Mouse (Mus musculus) frontal cortex, adult 2 months (tissue): ENCODE measurements around the gene Akap6. TPM values are rescaled to one million over a fixed set of nuclear protein-coding genes. Genes with fewer than 3 reads are reported as not detected.

ENCODE experiments used
- DNase-seq, 2 experiments: peaks; one replicate each; pipeline ENCODE4 v3.0.0; 2022; ENCODE audit warnings: low spot score in 1 of 2; ENCODE audit errors: extremely low spot score in 1 of 2
- polyA plus RNA-seq: library from polyadenylated mRNA; depleted of rRNA; stranded (reverse); fragments of >200 nt; gene quantifications from 2 replicates; pipeline ENCODE4 v1.2.3, GENCODE M21; 2012

The Akap6 gene
- polyA plus RNA-seq, 1 experiment, result 31.2 TPM

DNA sequence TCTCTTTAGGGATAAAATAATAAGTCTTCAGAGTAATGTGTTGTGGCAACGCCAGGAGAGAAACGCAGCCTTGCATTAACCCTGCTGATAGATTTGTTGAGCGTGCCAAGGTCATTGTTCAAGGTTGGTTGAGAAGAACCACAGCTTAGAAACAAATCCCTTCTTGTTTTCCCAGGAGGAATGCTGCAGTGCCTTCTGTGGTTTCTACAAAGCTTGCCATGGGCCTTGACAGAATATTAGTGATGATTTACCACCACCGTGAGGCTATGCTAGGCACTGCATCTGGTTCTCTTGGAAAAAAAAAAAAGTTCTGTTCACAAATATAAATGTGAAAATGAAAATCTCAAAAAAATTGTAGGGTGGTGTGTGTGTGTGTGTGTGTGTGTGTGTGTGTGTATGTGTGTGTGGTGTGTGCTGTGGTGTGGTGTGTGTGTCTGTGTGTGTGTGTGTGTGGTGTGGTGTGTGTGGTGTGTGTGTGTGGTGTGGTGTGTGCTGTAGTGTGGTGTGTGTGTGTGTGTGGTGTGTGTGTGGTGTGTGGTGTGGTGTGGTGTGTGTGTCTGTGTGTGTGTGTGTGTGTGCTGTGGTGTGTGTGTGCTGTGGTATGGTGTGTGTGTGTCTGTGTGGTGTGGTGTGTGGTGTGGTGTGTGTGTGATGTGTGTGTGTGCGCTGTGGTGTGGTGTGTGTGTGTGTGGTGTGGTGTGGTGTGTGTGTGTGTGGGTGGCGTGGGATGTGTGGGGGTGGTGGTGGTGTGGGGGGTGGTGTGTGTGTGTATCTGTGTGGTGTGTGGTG is 196.7 kb downstream of the Akap6 start:
- peak; percentile 55 to 81 for DNase-seq

DNA sequence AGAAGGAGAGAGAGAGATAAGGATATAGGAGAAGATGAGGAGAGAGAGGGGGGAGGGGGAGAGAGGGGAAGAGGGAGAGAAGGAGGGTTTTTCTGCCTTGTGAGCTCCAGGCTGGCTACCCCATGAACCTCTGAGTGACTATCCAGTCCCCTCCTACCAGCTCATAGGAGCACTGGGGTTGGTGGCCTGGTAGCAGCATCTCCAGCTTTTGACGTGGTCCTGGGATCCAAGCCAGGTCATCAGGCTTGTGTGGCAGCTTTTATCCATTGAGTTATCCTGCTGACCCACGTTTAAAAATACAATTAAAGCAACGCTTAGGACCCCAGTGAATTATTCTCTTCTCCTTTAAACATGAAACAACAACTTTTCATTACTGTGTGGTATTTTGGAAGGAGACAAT is 197.6 kb downstream of the Akap6 start:
- DNase-seq, result no peak

DNA sequence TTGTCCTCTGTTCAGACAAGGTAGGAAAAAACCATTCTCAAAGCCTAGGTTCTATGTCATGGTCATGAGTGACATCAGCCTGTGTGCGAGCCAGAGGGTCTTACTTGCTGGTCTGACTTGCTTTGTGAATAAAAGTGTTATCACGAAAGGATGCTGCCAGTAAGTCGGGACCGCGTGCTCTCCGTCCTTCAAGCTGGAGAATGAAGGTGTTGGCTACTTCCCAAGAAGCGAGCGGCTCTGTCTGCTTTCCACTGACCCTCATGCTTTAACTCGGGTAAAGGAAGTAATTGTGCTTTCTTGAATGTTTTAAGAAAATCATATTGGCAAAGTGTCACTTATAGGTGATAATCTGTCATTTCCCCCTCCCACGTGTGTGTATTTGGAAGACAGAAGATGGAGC is 198.9 kb downstream of the Akap6 start:
- DNase-seq, result no peak

DNA sequence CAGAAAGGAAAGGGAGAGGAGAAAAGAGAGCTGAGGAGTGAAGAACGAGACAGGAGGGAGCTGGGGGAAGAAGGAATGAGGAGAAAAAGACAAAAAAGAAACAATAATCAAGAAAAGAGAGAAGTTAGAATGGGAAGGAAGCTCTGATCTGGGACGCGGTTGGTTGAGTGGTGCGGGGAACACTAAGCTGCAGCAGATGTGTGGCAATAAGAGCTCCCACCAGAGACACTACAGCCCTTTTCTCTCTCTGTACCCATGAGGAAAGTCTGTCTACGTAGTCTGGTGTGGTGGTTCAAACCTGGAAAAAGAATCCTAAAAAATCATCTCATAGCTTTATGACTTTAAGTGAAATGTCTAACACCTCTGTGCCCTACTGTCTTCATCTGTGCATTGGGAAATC is 204.9 kb downstream of the Akap6 start:
- no peak for DNase-seq

DNA sequence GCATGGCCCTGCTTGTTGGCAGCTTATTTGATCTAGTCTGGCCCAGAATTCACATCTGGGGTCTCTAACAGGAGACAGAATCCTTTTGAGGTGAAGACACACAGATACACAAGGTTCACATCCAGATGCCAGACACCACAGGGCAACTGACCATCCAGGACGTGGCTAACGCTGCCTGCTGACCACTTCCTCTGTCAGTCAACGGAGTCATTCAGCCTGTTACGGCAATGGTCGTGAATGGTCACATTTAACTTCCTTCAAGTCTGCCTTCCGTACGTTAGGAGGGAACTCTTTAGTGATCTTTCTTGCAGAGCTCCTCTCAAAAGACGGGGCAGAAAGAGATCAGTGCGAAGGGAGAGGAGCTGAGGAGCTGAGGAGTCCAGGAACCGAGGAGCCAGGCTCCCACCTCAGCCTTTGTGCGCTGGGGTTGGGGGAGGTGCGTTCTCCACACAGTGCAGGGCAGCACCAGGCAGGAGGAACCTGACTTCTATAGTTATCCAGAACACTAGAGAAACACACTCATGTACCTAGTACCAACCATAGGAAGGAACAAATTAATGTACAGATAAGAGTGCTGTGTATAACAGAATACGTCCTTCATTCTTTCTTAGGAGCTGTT is 209.4 kb downstream of the Akap6 start:
- DNase-seq, result no peak

DNA sequence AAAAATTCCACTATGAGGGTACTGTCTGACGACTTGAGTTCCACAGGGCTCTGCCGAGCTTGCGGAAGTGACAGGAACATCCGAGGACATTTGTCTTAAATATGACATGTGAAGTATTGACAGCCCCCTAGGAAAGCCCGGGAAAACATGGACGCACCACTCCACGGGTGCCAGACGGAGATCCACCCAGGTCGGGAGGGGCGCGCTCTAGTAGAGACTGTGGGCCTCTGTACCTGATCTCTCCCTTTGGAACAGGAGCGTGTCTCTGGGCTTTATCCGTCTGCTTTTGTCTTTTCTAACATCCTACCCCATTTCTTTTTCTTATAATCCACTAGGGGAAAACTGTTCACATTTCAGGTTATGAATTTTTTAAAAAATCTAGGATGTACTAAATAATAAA is 211.2 kb downstream of the Akap6 start:
- DNase-seq, result no peak

DNA sequence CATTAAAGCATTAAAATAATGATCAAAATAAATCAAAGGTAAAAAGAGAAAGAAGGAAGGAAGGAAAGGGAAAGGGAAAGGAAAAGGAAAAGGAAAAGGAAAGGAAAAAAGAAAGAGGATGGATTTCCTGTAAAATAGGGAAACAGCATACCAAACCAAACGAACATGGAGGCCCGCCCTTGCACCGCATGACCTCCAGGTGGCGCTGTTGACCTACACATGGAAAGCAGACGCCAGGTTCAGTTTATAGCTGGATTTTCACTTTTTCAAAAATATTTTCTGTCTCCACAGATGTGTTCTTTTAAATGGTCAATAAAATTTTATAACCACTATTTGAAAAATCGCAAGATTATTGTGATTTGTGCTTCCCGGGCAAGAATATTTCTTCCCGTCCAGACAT is 211.6 kb downstream of the Akap6 start:
- DNase-seq, result peak in 1 of 2 experiments; percentile 89

DNA sequence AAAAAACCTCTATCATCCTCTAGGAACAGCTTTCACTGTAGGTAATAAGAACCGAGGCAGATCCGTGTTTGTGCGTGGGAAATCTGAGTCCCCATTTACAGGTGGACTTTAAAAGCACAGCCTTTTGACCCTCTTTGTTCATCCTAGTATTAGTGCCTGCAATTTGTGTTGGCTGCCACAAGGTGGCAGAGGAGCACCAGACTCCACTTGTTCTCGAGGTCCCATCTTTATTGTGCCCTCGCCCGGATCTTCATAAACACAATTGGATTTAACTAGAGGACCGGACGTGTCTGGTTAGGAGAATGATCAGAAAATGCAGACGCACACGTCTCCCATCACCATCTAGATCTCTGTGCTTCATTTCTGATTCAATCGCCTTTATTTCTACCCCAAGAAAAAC is 219.8 kb downstream of the Akap6 start:
- DNase-seq, result peak in 1 of 2 experiments; percentile 42

DNA sequence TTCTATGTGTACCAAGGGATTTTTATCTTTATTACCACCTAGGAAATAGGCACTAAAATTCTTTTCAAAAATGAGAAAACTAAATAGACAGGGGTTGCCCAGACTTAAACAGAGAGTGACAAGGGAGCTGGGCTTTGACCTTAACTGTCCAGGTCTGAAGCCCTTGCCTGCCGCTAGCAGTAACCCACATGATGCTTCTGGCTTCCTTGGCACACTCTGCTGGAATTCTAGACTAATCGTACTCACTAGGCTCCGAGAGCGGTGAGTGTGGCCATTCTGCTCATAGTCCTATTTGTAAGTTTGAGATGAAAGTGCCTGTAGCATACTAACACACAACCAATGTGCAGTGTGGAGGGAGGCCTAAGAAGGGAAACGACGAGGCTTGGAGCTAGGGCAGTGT is 223.3 kb downstream of the Akap6 start:
- no peak for DNase-seq

DNA sequence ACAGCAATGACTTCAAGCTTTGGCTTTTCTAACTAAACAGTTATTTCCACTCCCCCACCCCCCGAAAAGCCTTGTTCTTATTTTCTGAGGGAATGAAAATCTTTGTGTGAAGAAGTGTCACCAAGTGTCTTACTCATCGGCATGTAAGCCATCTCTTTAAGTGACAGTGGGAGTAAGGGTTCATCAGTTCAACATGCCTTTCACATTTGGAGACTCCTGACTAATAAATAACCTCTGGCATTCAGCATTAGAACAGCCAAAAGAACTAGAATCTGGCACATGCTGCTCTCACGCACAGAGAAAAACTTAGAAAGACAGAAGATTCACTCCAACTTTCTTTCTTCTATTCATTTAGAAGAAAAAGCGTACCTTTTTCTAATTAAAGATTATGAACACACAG is 226.3 kb downstream of the Akap6 start:
- no peak for DNase-seq

DNA sequence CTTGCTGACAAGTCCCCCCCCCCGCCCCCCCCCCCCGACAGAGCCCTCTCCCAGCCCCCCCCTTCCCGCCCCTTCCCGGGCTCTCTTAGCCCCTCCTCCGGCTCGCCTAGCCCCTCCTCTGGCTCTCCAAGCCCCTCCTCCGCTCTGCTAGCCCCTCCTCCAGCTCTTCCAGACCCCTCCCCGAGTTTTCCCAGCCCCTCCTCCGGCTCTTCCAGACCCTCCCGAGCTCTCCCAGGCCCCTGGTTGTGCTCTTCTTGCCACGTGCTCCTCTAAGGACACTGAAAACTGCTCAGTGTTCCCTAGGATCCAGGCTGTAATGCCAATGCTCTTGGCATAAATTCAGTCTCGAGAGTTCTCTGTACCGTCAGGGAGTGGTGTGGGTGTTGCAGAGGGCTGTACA is 234.6 kb downstream of the Akap6 start:
- DNase-seq, result no peak

DNA sequence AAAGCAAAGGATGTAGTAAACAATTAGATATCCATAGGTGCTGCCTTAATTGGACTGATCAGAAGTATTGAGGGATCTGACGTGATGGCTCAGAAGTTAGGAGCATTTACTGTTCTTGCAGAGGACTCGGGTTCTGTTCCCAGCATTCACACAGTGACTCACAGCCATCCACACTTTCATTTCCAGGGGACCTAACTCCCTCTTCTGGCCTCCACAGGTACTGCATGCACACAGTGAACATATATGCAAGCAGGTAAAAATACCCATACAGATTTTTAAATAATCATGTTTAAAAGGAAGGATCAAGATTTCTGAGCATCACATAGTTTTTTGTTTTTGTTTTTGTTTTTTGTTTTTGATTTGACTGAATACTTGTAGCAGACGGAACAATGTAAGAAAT is 235.8 kb downstream of the Akap6 start:
- DNase-seq, result no peak

DNA sequence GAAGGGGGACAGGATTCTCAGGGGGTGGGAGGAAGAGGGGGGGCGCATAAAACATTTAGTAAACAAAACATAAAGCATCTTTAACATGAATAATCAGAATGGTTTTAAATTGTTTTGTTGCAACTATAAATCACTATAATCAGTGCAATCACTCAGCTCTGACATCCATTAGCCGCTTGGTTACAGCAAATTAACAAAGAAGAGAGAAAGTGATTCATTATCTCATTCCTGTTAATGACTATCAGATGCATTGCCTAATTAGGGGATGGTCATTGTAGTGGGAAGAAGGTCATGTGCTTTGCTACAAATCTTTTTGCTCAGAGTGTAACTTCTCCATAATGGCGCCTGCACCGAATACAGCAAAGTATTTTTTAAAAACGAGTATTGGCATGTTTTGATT is 239.6 kb downstream of the Akap6 start:
- DNase-seq, result no peak

DNA sequence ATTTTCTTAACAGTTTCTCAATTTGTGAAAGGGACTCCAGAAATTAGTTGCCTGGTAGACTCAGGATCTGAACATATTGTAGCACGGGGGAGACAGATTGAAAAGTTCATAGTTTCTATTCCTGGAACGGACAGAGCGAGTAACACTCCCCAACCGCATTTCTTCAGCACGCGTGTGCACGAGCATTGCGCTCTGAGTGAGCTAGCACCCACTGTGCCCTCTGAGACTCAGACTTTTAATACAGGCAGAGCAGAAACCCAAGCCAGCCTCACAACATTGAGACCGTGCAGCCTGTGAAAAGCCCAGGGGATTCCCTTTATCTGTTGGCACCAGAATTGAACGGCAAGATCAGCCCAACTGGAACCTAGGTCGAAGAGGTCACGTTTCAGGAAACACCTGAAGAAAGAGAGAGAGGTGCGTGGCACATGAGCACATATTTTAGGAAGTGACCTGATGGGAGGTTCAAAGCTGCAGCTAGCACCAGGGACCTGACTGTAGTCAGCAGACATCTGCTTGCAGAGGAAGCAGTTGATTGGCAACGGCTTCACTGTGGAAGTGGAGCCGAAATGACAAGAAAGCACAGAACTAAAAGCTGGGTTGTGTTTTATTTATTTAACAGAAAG is 240.3 kb downstream of the Akap6 start:
- DNase-seq, result no peak

DNA sequence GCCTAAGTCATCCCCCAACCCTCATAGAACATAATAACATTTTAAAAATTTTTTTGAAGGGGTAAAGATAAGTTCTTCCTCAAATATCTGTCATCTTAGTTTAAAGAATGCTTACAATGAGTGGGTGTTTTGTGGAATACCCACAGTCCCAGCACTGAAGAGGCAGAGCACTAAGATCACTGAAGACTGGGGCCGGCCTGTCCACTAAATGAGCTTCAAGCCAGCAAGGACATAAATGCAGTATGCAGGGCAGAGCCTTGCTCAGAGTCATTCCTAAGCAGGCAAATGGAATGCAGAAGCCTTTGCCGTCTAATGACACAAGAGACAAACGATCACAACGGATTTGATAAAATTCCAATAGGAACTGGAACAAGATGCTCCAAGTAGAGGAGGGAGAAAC is 242.8 kb downstream of the Akap6 start:
- no peak for DNase-seq

DNA sequence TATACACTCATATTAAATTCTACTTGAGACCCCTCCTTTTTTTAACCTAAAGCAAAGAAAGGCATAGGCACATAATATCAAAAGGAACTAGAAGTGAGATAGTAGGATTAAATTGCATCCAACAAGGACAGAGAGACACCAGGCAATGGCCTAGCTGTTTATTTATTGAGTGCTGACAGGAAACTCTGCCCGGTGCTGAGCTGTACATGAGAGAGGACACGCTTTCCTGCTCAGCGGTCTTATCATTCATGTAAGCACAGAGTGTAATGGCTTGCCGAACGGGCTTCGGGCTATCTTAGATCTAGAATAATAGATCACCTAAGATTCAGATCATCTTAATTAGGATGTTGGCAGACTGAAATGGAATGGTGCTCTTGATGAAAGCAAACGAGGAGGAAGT is 245.1 kb downstream of the Akap6 start:
- no peak for DNase-seq

DNA sequence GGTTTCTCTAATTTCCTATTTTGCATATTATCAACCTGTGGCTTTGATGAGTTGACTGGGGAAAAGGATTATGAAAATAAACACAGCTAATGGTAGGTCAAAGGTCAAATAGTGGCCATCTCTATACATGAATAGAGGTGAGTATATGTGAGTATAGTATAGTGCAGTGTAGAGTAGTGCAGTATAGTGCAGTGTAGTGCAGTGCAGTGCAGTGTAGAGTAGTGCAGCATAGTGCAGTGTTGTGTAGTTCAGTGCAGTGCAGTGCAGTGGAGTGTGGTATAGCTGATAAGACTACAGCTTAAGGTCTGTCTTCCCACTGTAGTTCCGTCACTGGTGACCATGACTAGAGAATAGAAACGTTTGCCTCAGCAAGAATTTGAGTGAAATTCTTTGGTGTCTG is 245.8 kb downstream of the Akap6 start:
- no peak for DNase-seq

DNA sequence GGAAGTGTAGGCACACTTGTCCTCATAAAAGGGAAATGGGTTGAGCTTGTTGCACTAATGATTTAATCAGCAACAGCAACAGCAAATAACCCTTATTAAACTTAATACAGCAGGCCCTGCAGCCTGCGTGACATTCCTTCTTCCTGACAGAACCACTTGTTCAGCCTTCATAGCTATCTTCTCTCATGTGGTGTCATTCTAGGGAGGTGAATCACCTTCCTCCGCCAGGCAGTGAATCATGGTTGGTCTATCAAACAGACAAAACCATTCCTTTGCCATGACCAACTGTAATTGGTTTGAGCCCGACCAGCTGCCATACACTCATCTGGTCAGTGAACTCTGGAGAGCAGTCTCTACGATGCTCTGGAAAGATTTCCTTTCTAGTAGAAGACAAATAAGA is 251.5 kb downstream of the Akap6 start:
- no peak for DNase-seq

DNA sequence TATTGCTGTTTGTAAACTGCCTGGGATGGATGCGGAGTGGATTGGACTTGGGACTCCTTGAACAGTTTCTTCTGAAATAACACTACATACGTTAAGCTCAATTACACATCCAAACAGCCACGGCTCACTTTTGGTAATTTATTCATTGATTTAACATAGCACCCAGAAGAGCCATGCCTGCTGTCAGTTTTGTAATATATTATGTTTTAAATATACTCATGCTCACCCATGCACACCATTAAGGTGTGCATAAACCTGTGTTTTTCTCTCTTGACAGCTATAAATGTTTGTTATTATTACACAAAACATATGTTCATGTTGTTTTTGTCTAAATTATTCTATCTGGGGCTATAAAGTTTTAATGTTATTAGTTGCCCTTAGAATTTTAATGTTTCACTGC is 258.4 kb downstream of the Akap6 start:
- DNase-seq, result no peak

DNA sequence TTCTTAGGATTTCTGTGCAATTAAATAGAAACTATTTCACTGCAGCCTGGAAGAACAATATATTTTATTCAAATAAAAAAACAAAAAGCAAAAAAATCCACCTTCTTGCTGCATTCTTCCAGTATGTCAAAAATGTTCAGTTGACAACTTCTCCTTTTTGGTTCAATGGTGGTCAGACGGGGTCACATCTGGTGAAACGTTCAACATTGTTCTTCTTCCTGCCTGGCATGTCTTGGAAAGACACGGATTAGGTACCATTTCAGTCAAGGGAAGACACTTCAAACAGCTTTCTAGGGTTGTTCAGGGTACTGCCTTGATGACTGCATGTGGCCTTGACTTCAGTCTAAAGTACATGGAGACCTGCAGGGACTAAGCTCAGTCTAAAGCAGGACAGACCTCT is 258.8 kb downstream of the Akap6 start:
- DNase-seq, result no peak

DNA sequence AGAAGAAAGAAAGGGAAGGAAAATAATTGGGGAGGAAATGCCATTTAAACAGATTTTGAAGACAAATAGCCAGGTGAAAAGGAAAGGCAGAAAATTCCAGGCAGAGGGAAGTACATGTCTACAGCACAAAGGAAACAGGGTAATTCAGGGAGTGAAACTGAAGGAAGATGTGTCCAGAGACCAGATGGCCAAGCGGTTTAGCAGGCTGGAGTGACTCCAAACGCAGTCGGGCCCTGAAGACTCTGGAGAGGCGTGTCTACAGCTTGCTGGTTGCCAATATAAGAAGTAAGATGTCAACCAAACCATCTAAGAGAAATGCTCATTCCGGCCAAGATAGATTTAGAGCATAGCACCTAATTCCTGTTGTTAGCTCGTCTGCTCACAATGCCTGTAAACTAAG is 292.6 kb downstream of the Akap6 start:
- peak in 1 of 2 experiments; percentile 16 for DNase-seq

DNA sequence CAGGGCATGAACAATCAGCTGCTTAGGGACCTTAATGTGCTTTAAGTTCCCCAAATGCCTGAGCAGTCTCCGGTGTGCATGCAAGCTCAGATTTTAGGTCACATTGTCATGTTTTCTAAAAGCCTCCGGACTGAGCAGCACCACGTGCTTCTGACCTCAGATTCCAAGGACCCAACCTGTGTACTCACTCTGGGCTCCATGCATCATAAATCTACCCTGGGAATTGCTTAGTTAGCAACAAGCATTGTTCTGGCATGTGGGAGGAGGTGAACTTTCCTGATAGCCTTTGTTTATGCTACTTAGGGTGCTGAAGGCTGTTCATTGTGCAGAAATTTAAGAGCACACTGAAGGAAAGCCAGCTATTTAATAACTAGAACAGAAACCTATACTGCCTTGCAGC is 313.2 kb downstream of the Akap6 start:
- DNase-seq, result no peak
